Mouse (Mus musculus): ENCODE results near the gene Hbp1. TPM values are rescaled to one million over a fixed set of nuclear protein-coding genes. Genes with fewer than 3 reads are reported as not detected.

Hbp1 gene
- polyA plus RNA-seq, 1 experiment from 2014 or later, result 153 TPM

DNA sequence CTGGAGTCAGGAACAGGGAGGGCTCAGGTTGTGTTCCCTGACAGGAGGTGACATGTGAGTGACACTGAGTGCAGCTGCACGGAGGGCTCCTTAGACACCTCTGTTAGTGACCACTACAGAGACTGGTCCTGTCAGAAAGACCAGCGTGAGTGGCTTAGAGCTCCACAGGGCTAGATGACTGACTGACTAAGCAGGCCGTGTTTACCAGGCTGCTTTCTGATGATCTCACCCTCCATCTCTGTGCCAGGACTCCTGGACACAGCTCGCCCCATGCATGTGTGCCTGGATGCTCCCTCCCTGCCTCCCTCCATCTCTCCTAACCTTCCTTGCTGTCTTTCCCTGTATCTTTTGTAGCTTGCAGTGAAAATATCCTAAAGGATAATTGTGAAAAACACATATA, 36.7 kb downstream of the Hbp1 start:
- Histone ChIP-seq H3K27ac (ENCODE audit: low read length) (no peak overlapping the region), H3K27me3 (ENCODE audit: control insufficient read depth, insufficient read depth, low read length) (no peaks in the 10 kb centered on the region), H3K9me3 (ENCODE audit: control insufficient read depth, low read depth, low read length) (no peaks in the 10 kb centered on the region), H3K36me3 (ENCODE audit: control insufficient read depth, insufficient read depth, low read length) (no peaks in the 10 kb centered on the region), H3K4me1 (ENCODE audit: control insufficient read depth, insufficient read depth, low read length) (no peaks in the 10 kb centered on the region), H3K9ac (replicated peaks; ENCODE audit: low read depth, low read length) (no peak overlapping the region), H3K4me2 (replicated peaks; ENCODE audit: low read depth, low read length) (no peak overlapping the region), H3K4me3 (ENCODE audit: low read depth, low read length) (no peak overlapping the region)
- WGBS, result 71% methylated on average over 4 of the region's 4 CpGs
- ATAC-seq (ENCODE audit: insufficient number of reproducible peaks, insufficient read depth, low FRiP score, low read depth), result no peak

DNA sequence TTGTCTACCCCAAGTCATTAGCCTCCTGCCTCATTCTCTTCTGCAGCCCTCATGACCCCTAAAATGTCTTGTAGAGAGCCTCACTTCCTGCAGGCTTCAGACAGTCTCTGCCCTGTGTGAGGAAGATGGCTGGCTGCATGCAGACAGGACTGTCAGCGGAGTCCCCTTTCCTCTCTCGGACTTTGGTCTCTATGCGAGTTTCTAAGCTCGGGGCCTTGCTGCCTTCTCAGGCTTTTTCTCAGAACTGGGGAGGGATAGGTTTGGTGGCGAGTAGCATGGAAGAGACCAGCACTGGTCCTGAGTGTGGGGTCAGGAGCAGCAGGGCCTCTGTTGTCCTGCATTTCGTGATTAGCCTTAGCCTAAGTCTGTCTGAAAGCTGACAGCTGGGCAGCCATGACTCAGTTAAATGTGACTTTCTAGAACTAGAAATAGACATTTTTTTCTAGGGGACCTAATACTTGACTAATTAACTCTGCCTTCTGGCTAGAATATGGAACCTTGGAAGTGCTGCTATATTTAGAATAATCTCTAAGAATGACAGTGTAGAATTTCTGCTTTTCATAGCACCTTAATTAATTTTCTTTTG, 37.3 kb downstream of the Hbp1 start:
- Histone ChIP-seq H3K4me2 (replicated peaks; ENCODE audit: low read depth, low read length) (no peak overlapping the region), H3K9me3 (ENCODE audit: control insufficient read depth, low read depth, low read length) (no peaks in the 10 kb centered on the region), H3K9ac (replicated peaks; ENCODE audit: low read depth, low read length) (no peak overlapping the region), H3K36me3 (ENCODE audit: control insufficient read depth, insufficient read depth, low read length) (no peaks in the 10 kb centered on the region), H3K4me1 (ENCODE audit: control insufficient read depth, insufficient read depth, low read length) (no peaks in the 10 kb centered on the region), H3K4me3 (ENCODE audit: low read depth, low read length) (no peak overlapping the region), H3K27ac (ENCODE audit: low read length) (no peak overlapping the region), H3K27me3 (ENCODE audit: control insufficient read depth, insufficient read depth, low read length) (no peaks in the 10 kb centered on the region)
- 81% methylated on average over 6 of the region's 6 CpGs for WGBS
- ATAC-seq (ENCODE audit: insufficient number of reproducible peaks, insufficient read depth, low FRiP score, low read depth), result no peak

DNA sequence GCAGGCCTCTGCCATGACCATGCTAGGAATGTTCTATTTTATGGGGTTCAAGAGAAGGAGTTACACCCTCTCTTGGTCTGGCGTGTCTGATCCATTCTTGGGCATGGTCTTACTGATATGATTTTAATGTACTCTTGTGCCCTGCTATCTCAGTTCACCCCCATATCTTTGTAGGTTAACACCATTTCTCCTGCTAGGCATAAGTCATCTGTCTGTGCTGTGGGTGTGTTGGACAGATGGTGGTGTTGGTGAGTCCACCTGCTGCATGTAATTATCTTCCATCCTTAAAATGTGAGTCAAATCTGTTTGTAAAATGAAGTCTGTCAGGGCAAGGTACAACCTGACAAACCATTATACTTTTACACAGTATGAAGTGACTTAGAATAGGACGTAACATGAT, 42.9 kb downstream of the Hbp1 start:
- no peaks in the 10 kb centered on the region for H3K27me3 ChIP-seq (ENCODE audit: control insufficient read depth, insufficient read depth, low read length)
- H3K9ac ChIP-seq (replicated peaks; ENCODE audit: low read depth, low read length), result no peak overlapping the region
- no peak overlapping the region for H3K4me3 ChIP-seq (ENCODE audit: low read depth, low read length)
- no peaks in the 10 kb centered on the region for H3K36me3 ChIP-seq (ENCODE audit: control insufficient read depth, insufficient read depth, low read length)
- no peaks in the 10 kb centered on the region for H3K4me1 ChIP-seq (ENCODE audit: control insufficient read depth, insufficient read depth, low read length)
- no peak for ATAC-seq (ENCODE audit: insufficient number of reproducible peaks, insufficient read depth, low FRiP score, low read depth)
- no peak overlapping the region for H3K4me2 ChIP-seq (replicated peaks; ENCODE audit: low read depth, low read length)
- H3K9me3 ChIP-seq (ENCODE audit: control insufficient read depth, low read depth, low read length), result no peaks in the 10 kb centered on the region
- 92% methylated on average over 2 of the region's 2 CpGs for WGBS
- no peak overlapping the region for H3K27ac ChIP-seq (ENCODE audit: low read length)

DNA sequence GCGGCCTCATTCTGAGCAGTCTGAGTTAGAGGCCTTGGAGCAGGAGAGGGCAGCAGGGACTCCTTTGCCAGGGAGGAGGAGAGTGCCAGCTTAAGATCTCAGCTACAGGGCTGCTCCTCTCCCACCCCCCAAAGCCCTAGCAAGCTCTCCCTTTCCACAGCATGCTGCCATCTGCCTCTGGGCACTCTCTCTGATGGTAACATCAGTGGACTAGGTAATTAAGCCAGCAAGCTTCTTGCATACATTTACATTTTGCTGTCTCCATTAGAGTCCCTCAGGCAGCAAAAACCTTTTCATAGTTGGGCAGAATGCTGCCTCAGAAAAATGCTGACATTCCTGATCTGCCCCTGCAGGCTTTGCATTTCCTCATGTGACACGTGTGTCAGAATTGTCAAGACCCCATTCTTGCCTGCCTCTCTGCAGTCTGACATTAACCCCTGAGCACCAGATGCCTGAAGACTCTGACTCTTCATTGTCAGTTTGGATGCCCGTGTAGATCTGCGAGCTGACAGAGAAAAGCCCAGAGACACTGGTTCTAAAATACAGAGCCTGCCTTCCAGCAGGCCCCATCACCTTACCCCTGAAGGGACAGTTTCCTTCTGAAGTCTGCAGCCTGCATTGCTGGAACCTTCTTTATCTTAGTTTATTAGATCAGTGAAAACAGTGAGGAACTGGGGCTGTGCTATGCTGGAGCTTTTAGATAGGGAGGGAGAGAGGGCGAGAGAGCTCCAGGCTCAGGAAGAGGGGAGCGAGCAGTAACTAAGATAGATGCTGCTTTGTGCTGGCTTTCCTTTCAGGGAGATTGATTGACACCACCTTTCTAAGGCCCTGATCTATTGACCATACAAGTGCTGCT, 44.4 kb downstream of the Hbp1 start:
- Histone ChIP-seq H3K9ac (replicated peaks; ENCODE audit: low read depth, low read length) (no peak overlapping the region), H3K36me3 (ENCODE audit: control insufficient read depth, insufficient read depth, low read length) (no peaks in the 10 kb centered on the region), H3K27ac (ENCODE audit: low read length) (no peak overlapping the region), H3K9me3 (ENCODE audit: control insufficient read depth, low read depth, low read length) (no peaks in the 10 kb centered on the region), H3K27me3 (ENCODE audit: control insufficient read depth, insufficient read depth, low read length) (no peaks in the 10 kb centered on the region), H3K4me1 (ENCODE audit: control insufficient read depth, insufficient read depth, low read length) (no peaks in the 10 kb centered on the region), H3K4me2 (replicated peaks; ENCODE audit: low read depth, low read length) (no peak overlapping the region), H3K4me3 (ENCODE audit: low read depth, low read length) (no peak overlapping the region)
- WGBS, result 57% methylated on average over 6 of the region's 6 CpGs
- ATAC-seq (ENCODE audit: insufficient number of reproducible peaks, insufficient read depth, low FRiP score, low read depth), result no peak

DNA sequence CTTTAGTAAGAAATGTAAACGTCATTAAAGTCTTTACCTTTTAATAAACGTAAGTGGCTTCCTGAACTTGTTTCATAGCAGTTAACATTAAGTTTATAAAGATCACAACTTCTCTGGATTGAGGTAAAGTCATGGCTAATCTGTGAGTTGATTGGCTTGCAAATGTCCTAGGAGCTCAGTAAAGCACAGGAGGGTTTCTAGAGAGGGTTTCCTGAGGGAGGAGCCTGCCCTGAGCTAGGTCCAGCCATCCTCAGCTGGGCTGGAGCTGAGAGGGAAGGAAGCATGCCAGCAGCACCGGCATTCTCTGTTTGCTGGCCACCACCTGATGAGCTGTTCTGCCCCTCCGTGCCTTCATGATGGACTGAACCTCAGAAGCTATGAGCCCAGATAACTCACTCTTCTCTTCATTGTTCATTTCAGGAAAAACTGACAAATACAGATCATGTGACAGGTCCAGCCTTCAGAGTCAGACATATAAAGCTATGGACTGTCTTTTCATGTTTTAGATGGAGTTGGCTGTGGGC, 49.9 kb downstream of the Hbp1 start:
- ATAC-seq (ENCODE audit: insufficient number of reproducible peaks, insufficient read depth, low FRiP score, low read depth), result no peak
- Histone ChIP-seq H3K4me2 (replicated peaks; ENCODE audit: low read depth, low read length) (no peak overlapping the region), H3K27me3 (ENCODE audit: control insufficient read depth, insufficient read depth, low read length) (no peaks in the 10 kb centered on the region), H3K9me3 (ENCODE audit: control insufficient read depth, low read depth, low read length) (no peaks in the 10 kb centered on the region), H3K27ac (ENCODE audit: low read length) (no peak overlapping the region), H3K36me3 (ENCODE audit: control insufficient read depth, insufficient read depth, low read length) (no peaks in the 10 kb centered on the region; the same call in 1 of the 2 replicates), H3K4me3 (ENCODE audit: low read depth, low read length) (no peak overlapping the region), H3K9ac (replicated peaks; ENCODE audit: low read depth, low read length) (no peak overlapping the region), H3K4me1 (ENCODE audit: control insufficient read depth, insufficient read depth, low read length) (peaks cover 6% of the 10 kb centered on the region; the same call in 1 of the 2 replicates)
- WGBS, result 80% methylated on average over 4 of the region's 4 CpGs

DNA sequence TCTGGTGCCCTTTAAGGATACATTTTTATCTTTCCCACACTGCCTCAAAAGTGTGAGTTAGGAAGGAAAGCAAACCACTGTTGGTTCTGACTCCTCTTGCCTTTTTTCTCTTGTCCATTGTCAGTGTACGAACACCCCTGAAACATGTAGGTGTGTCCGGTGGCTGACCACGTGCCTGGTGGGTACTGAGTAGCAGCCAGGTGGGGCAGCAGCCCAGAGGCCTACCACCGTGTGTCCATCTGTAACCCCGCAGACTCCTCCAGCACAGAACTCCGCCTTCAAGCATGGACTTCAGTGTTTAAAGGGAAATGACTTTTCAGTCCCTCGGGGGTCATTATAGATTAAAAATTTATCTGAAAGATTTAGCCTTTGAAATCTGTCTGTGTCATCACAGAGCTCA, 52.9 kb downstream of the Hbp1 start:
- Histone ChIP-seq H3K27ac (ENCODE audit: low read length) (no peak overlapping the region), H3K4me1 (ENCODE audit: control insufficient read depth, insufficient read depth, low read length) (peaks cover 6% of the 10 kb centered on the region; the same call in 1 of the 2 replicates), H3K27me3 (ENCODE audit: control insufficient read depth, insufficient read depth, low read length) (no peaks in the 10 kb centered on the region), H3K36me3 (ENCODE audit: control insufficient read depth, insufficient read depth, low read length) (no peaks in the 10 kb centered on the region; the same call in 1 of the 2 replicates), H3K4me3 (ENCODE audit: low read depth, low read length) (no peak overlapping the region), H3K4me2 (replicated peaks; ENCODE audit: low read depth, low read length) (no peak overlapping the region), H3K9ac (replicated peaks; ENCODE audit: low read depth, low read length) (no peak overlapping the region), H3K9me3 (ENCODE audit: control insufficient read depth, low read depth, low read length) (no peaks in the 10 kb centered on the region)
- ATAC-seq (ENCODE audit: insufficient number of reproducible peaks, insufficient read depth, low FRiP score, low read depth), result no peak
- 74% methylated on average over 7 of the region's 7 CpGs for WGBS

DNA sequence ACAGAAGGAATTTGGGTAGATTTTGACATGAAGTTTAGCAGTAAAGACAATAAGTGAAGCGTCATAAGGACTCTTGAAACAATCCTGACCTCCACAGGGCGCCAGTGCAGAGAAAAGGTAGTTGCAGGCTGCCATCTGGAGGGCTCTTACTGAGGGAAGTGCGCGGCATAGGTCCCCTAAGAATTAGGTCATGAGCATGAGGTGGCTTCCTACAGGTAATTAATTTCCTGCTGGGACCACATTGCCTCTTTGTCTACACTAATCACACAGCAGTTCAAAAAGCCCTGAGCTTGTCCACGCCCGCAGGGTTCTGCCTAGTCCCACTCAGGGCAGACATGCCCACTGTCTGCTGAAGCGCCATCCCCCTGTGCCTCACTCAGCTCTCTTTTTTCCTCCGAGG, 53.3 kb downstream of the Hbp1 start:
- Histone ChIP-seq H3K4me3 (ENCODE audit: low read depth, low read length) (no peak overlapping the region), H3K27me3 (ENCODE audit: control insufficient read depth, insufficient read depth, low read length) (no peaks in the 10 kb centered on the region), H3K4me1 (ENCODE audit: control insufficient read depth, insufficient read depth, low read length) (peaks cover 6% of the 10 kb centered on the region; the same call in 1 of the 2 replicates), H3K36me3 (ENCODE audit: control insufficient read depth, insufficient read depth, low read length) (no peaks in the 10 kb centered on the region; the same call in 1 of the 2 replicates), H3K27ac (ENCODE audit: low read length) (no peak overlapping the region), H3K9me3 (ENCODE audit: control insufficient read depth, low read depth, low read length) (no peaks in the 10 kb centered on the region), H3K4me2 (replicated peaks; ENCODE audit: low read depth, low read length) (no peak overlapping the region), H3K9ac (replicated peaks; ENCODE audit: low read depth, low read length) (no peak overlapping the region)
- 62% methylated on average over 8 of the region's 8 CpGs for WGBS
- no peak for ATAC-seq (ENCODE audit: insufficient number of reproducible peaks, insufficient read depth, low FRiP score, low read depth)

DNA sequence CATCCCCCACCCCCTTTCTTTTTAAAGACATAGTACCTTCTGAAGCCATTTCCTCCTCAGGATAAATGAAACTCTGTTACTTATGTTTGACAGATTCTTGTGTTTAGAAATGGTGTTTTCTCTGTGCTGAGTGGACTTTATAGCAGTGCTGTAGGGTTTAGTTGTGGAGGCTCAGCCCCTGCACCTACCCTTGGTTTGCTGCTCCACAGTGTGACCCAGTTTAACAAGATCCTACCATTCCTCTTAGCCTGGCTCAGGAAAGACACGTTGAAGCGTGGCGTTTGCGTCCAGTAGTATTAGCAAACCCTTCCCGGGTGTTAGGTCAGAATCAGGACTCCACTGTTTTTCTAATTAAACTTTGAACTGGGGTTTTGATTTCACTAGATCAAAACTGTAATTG, 54.0 kb downstream of the Hbp1 start:
- Histone ChIP-seq H3K27ac (ENCODE audit: low read length) (no peak overlapping the region), H3K27me3 (ENCODE audit: control insufficient read depth, insufficient read depth, low read length) (no peaks in the 10 kb centered on the region), H3K4me1 (ENCODE audit: control insufficient read depth, insufficient read depth, low read length) (peaks cover 6% of the 10 kb centered on the region; the same call in 1 of the 2 replicates), H3K4me3 (ENCODE audit: low read depth, low read length) (no peak overlapping the region), H3K36me3 (ENCODE audit: control insufficient read depth, insufficient read depth, low read length) (no peaks in the 10 kb centered on the region; the same call in 1 of the 2 replicates), H3K4me2 (replicated peaks; ENCODE audit: low read depth, low read length) (no peak overlapping the region), H3K9ac (replicated peaks; ENCODE audit: low read depth, low read length) (no peak overlapping the region), H3K9me3 (ENCODE audit: control insufficient read depth, low read depth, low read length) (no peaks in the 10 kb centered on the region)
- 44% methylated on average over 5 of the region's 5 CpGs for WGBS
- ATAC-seq (ENCODE audit: insufficient number of reproducible peaks, insufficient read depth, low FRiP score, low read depth), result no peak
